Mouse (Mus musculus) CD8-positive naive resting alpha-beta T cell, adult 2 months (primary cell): ENCODE measurements around the gene Trim8.

Experiments
- DNase-seq, 2 experiments: peaks; one replicate each; pipeline ENCODE4 v3.0.0; 2022; ENCODE audit warnings: low read depth in 2 of 2, low spot score in 2 of 2

The Trim8 gene

DNA sequence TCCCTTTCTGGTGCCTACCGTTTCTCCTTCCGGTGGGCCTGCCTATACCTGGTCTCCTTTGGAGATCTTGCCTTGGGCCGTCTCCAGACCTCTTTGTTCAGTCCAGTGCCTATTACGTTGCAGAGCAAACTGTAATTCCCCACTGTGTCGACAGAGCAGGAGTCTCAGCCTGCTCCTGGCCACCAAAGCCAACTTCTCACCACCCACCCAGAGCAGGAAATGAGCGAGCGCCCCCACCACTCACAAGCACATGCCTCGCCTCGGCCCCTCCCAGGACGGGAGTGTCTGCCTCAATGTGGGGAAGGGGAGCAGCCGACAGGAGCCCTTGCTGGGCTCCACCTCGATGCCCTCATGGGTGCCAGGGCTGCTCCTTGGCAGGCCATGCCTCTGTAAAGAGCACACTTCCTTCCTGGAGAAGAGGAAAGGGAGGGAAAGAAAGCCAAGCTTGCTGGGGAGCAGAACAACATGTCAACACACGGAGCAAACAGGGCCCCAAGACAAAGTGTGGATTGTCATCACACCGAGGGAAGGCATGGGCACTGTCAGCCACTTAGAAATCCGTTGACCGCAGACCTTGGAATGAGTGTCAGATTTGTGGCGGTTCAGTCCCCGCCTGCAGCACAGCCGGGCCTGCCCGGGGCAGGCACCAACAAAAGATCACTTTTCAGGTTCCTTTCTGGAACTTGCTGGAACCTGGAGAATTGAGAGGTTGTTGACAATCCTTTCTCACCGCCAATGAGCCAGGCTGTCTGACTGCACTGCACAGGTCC lies 22.0 kb upstream of the Trim8 start:
- DNase-seq = no peak

DNA sequence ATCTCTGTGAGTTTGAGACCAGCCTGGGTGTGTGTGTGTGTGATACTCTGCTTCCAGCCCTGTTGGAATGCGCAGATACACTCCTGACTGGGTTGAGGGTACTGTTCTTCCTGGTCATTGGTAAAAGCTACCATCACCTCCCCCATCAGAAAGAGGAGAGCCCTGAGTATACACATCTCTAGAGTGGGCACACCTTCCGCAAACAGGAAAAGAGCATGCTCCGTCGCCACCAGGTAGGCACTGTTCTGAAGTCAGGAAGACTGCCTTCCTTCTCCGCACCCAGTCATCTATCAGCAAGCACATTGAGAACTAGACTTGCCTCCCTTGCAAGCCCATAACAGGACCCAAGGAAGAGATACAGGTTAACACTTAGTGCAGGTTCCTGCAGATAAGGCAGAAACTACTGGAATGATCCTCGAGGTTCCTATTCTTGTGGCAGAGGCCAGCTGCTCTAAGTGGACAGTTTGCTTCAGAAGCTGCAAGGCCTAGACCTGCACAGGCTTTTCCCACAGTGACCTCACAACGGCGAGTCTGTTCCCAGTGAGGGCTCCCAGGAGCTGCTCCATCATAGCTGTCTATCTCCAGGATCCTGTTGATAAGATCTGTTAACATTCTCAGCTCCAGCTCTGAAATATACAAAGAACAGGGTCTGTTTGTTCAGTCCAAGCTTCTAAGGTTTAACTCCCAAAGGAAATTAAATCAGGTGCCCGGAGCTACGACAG lies 20.7 kb upstream of the Trim8 start:
- no peak for DNase-seq

DNA sequence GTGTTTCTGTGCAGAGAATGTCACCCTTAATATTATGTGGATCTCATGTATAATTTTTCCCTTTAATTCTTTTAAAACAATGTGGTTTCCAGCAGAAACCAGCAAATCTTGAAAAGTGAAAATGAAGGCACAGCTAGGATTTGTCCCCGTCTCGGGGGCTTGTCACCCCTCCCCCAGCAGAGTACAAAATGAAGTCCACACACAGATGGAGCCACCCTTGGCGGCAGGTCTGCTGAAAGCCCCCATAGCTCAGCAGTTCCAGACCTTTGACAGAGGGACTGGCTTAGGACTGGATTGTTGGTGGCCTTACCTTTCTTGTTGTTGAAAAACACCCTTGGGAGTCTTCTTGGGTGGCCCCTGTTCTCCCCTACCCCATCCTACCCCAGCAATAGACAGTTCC lies 20.1 kb upstream of the Trim8 start:
- no peak for DNase-seq

DNA sequence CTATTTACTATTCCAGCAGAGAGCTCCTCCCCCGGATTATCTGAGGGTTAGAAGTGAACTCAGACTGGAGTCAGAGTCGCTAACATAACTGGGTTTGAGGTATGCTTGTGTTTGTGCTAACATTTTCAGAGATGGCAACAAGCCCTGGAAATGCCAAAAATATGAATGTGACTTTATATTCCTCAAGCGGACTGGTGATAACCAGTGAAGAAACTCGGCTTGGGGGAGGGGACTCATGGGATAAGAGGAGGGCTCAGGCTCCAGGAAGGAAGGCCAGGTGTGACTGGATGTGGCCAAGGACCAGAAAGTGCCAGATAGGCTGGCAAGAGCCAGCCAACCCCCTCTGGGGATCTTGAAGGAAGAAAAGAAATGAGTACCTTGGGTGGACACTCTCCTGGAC lies 19.7 kb upstream of the Trim8 start:
- DNase-seq = no peak

DNA sequence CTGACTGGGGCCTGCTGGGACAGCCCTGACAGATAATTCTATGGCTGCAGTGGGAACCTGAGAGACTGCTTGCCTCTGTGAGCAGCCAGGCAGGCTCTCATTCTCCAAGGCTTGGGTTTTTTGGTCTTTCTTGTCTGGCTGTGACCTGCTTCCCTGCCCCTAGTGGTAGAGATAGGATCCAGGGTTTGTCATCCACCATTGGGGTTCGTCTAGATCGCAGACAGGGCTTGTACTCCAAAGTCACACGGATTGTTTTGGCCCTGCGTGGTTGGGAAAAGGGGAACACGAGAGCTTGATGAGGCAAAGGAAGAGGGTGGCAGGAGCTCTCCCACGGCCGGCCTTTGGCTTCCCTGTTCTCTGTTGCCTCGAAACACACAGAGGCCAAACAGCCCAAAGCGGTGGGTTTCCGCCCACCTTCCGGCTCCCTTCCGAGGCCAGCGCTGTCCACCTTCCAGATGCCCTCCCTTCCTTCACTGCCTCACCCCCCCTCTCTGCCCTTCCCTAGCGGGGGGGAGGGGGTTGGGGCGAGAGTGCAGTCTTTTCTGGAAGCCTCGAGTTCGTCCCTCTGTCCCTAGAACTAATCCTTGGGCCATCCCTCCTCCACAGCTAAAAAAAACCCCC lies 18.5 kb upstream of the Trim8 start:
- no peak for DNase-seq

DNA sequence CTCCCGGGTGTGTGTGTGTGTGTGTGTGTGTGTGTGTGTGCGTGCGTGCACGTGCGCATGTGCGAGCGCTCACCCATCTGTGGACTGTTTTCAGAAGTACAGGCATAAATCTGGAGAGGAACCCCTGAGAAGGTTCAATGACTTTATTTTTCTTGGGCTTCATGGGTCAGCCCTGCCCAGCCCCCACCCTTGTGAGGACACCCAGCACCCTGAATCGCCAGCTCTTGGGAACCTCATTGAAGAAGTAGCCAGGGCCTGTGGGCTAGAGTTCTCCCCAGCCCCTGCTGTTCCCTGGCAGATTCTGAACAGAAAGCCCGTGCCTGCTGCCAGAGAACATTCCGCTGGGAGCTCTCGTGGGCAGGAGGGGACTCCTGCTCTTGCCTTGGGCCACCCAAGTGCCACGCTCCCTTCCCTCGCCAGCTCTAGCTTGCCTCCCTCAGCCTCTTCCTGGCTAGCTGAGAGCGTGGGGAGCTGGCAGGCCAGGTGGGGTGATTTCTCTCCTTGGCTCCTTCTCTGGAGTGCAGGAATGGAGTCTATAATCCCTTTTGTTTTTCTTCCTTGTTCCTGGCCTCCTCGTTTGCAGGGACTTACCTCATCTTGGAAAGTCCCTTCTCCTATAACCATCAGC lies 17.7 kb upstream of the Trim8 start:
- DNase-seq = no peak

DNA sequence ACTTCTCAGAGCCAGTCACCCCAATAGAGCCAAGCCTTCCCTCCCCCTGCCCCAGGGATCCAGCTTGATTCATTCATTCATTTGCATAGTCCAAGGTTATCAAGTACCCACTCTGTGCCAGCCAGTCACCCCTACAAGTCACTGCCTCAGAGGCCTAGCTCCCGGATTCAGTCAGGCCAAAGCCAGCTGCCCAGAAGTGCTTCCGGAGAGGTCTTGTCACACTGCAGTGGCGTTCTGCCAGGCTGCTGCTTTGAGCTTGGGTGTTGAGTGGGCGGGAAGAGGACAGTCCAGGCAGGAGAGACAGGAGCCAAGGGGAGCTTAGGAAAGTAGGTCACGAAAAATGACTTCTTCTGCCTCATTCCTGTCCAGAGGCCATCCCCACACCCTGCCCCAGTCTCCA lies 17.0 kb upstream of the Trim8 start:
- no peak for DNase-seq

DNA sequence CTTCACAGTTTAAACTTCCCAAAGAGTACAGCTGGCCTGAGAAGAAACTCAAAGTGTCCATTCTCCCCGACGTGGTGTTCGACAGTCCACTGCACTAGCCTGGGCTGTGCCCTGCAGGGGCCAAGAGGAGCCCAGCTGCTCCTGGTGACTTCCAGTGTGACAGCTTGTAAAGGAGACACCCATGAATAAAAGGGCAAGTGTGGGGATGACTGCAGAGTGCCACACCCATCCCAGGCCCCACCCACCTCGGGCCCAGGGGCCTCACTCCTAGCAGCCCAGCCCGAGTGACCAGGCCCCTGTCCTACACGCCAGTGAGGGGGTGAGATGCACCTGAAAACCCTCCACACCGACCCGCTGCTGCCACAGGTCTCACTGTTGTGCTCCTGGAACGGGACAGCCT lies 15.7 kb upstream of the Trim8 start:
- no peak for DNase-seq

DNA sequence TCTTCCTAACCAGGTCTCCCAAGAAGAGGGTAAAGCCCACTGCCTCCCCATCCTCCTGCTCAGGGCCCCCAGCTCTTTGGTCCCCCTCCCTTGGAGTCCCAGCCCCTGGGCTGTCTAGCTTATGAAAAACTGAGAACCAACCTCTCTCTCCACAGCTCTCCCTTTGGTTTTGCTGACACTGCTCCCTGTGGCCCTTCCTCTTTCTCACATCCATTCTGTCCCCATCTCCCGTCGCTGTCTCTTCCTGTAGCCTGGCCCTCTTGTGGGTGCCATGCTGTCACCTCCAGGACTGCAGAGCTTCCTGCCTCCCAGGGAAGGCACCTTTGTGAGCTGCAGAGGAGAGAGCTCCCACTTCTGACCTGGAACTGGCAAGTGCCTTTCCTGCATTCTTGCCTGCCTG lies 14.8 kb upstream of the Trim8 start:
- DNase-seq = no peak

DNA sequence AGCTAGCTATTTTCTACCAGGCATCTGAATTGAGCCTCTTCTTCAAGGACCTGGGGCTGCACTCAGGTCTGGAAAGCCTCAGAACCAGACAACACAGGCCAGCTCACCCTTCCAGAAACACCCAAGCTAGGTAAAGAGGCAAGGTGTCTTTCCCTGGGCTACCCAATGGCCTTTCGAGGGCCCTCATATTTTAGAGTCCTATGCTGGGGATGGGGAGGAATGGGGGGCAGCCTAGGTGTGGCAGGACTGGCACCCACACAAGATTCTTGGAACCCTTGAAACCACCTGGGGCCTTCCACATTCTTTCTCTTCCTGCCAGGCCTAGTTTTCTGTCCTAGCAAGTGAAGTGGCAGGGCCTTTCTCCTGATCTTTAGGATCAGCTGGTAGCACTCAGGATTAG lies 12.1 kb upstream of the Trim8 start:
- DNase-seq = no peak

DNA sequence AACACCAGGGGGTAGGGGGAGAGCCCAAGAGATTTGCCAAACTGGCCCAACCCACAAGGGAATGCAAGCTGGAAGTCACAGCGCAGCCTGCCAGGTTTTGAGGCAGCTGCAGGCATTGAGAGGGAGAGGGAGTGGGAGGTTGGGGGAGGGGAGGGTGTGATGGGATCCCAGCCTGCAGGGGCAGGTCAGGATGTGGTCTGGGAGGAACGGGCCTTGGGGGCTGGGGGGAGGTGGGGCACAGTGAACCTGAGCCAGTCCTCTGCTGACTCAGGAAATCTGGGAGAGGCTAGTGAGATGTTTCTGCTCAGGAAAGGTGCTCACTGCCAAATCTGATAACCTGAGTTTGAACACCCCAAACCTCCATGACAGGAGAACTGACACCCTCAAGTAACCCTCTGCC lies 10.9 kb upstream of the Trim8 start:
- DNase-seq = no peak

DNA sequence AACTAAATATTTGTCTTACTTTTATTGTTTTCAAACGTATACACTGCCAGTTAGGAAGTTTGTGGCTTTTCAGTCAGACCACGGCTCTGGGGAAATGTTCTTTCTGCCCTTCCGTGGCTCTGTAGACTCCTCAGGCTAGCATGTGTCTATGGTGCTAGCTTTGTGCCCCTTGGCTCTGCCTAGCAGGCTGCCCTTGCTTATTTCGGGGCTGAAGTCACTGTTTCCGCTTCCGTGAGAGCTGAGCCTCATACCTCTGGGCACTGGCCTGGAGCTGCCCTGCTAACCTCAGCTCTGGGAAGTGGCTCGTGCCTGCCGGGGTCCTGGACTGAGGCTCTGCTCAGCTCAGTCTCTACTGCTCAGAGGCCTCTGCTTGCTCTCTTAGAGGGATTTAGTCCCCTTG lies 6.4 kb upstream of the Trim8 start:
- no peak for DNase-seq

DNA sequence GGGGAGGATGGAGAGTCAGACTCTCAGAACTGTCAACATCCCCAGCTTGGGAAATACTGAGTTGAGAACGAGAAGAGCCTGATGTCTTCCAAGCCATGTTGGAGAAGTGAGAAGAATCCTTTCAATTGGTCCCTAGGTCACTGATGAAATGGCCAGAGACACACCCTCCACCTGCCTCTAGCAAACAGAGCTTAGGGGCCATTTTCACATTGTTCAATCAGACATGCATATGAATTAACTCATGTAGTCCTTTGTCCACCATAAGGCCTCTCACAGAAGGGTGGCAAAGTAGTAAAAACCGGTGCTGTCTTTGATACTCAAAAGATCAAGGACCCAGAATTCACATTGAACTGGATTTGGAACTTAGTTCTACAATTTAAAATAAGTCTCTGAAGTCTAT lies 4.3 kb upstream of the Trim8 start:
- no peak for DNase-seq

DNA sequence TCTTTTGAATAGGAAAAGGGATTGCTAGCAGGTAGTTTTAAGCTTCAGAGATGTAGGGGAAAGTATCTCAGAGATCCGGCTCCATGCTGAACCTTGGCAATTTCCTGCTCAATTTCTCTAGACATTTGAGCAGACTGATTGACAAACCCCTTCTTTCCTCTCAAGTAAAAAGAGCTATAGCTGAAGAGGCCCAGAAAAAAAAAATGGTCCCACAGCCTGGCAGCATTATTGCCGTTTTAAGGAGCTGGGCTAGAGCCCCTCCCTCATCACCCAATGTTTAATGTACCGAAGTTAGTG lies 2.0 kb upstream of the Trim8 start:
- no peak for DNase-seq

DNA sequence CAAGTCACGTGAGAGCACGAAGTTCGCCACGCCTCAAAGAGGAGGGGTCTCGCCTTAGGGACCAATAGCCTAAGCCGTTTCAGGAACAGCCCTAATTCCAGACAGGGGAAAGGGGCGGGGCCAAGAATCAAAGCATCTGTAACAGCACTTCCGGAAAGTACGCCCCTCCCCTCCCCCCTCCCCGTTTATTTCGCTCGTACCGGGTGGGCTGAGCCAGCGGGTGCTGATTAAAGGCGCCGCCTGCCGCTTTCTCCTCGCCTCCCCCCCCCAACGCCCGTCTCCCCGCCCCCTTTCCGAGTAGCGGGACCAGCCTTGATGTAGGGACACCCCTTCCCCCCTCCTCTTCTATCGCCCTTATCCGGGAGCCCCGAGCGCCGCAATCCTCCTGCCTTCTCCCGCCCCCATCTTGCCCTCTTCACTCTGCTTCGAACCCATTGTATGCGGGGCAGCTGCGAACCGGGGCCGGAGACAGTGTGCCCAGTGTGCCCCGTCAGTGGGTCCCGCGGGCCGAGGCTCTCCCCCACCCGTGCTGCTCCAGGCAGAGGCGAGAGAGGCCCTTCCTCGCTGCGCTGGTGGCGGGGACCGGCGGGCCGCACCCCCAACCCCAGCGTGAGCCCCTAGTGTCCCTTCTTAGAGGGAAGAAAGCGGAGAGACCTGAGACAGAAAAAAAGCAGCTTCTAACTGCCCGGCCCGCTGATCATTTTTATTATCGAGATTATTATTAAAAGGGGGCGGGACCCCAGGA lies 1.5 kb upstream of the Trim8 start:
- DNase-seq = peak; percentile 87 to 93

DNA sequence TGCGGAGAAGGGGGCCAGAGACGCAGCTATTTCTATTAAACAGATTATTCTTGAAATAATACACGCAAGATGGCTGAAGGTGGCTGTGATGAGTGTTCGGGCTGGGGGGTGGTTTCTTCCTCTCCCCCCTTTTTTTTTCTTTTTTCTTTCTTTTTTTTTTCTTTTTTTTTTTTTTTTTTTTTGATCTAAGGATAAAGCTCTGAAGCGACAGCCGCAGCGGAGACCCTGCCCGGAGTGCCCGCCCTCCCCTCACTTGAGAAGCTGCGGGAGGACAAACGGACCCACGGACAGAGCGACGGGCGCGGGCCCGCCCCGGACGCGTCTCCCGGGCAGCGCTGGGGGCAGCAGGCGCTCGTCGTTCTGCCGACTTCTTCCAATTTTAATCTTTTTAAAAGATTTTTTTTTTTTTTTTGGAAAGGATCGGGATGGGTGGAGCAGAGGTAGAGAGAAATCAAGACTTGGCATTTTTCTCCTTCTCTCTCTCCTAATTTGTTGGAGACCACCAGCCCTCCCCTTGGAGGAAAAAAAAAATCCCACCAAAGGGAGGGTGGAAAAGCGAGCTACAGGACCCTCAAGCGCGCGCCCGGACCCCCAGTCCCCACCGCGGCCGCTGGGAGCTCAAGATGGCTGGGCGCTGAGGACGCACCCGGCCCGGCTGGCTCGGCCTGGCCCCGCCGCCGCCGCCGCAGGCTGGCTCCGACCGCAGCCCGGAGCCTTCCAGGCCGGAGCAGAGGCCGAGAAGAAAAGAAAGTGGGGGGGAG lies 741 bp upstream of the Trim8 start:
- DNase-seq = no peak

DNA sequence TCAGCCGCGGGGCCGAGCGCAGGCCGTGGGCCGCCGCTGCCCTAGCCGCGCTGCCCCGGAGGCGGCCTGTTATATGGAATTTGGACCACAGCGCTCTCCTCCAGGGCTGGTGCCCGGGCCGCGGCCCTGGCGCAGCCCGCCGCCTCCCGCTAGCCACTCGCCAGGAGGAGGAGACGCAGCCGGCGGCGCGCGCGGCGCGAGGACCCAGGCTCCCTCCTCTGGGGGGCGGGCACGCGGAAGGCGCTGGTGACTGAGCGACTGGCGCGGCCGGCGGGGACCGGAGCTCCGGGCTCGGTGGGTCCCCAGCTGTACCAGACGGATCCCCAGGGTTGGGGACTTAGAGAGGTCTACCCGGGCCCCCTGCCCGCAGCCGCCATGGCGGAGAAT lies 560 bp downstream of the Trim8 start:
- DNase-seq = peak; percentile 62 to 69

DNA sequence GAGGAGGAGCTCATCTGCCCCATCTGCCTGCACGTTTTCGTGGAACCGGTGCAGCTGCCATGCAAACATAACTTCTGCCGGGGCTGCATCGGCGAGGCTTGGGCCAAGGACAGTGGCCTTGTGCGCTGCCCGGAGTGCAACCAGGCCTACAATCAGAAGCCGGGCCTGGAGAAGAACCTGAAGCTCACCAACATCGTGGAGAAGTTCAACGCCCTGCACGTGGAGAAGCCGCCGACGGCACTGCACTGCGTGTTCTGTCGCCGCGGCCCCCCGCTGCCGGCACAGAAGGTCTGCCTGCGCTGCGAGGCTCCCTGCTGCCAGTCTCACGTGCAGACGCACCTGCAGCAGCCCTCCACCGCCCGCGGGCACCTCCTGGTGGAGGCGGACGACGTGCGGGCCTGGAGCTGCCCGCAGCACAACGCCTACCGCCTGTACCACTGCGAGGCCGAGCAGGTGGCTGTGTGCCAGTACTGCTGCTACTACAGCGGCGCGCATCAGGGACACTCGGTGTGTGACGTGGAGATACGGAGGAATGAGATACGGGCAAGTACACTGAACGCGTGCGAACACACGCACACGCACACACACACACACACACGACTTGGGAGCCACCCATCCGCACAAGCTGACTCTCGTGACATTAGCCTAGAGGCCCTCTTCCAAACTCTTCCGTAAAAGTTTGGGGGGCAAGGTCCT lies 1.1 kb downstream of the Trim8 start:
- DNase-seq = peak; percentile 80

DNA sequence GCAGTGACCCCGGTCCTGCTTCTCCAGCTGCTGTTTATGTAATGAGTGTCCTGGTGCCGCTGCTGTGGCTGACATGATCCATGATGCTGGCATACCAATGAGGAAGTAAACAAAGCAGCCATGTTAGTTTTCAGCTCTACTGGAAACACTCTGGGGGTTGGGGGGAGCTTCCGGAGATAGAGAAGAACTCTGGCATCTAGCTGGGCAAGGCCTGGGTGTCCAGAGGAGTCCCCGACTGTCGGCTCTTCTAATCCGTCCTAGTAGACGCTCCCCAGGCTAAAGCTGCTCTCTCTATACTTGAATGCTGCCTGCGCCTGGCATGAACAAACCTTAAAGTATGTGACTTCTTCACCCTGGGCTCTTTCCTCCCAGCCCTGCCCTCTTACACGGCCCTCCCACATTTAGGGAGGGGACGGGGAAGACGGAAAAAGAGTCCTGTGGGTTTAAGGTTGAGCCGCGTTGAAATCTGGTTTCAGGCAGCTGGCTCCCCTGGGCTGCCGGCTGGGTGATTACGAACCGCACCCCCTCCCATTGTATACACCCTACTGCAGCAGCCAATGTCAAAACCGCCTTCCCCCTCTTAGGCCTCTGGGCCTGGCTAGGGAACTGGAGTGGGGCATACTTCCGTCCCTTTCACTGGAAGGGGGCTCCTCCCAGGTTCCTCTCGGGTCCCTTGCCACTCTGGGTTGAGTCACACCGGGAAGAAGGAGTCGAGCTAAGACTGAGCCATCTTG lies 2.0 kb downstream of the Trim8 start:
- DNase-seq = peak; percentile 73
